Mouse (Mus musculus) erythroid progenitor cell, adult 5-6 weeks (primary cell): ENCODE data around the gene Olfr508. TPM values are rescaled to one million over a fixed set of nuclear protein-coding genes. Genes with fewer than 3 reads are reported as not detected.
"Not testable (repeated sequence)": the region's sequence is repeated elsewhere in the genome, so short reads cannot be mapped to it uniquely, and the experiment has no call there.

Experiments
- ATAC-seq: replicated peaks from 2 replicates; pipeline ENCODE4 v1.8.0; 2016; ENCODE audit warnings: moderate number of reproducible peaks, mild to moderate bottlenecking, moderate TSS enrichment, inconsistent platforms; ENCODE audit not compliant: poor library complexity, low FRiP score, severe bottlenecking
- total RNA-seq, 2 experiments: library from RNA; stranded (forward) in 1 of 2; stranded (reverse) in 1 of 2; fragments of 150-400 nt in 1 of 2; fragments of 186-747, 209-891 nt in 1 of 2; gene quantifications; 2 replicates each; pipeline versions ENCODE4 v1.2.3 to v1.2.4; 2015 to 2017; ENCODE audit warnings: low replicate concordance in 2 of 2

Olfr508 gene
- total RNA-seq (2015; ENCODE audit: low replicate concordance) (not detected in 2 replicates), total RNA-seq (2017; ENCODE audit: low replicate concordance) (not detected in 2 replicates)

DNA sequence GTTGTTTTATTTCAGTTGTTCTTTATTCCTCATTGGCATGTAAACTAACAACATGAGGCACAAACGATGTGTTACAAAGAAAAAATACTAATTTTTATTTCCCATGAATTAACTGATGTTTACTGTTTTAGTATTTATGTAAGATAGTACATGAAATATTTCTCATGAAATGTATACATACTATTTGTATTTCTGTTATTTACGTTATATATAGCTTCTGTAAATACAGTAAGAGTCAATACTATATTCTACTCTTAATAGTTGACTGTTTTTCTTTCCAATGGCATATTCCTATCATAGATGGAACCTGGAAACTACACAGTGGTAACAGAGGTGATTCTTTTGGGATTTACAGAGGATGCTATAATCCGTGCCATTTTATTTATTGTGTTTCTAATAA, at the start of gene Olfr508:
Gene Olfr508 (plus strand): TSS at position 301 of the 400 bp plus-strand sequence.
- ATAC-seq: no peak

DNA sequence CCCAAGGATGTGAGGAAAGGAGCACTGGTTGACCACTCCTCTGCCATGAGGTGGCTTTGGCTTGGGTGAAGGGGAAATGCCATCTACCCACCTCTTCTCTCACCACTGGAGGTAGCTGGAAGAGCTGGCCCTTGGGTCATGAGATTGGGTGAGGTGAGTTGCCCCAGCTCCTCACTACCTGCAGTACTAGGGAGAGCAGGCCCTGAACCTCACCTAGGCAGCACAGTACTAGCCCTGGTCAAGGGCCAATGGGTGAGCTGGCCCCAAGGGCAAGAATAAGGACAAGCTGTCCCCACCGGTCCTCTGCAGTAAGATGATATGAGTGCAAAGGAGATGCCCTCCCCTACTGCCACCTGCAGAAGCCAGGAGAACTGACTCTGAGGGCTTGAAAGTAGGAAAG, 40.0 kb upstream of the Olfr508 start:
- ATAC-seq: no peak

DNA sequence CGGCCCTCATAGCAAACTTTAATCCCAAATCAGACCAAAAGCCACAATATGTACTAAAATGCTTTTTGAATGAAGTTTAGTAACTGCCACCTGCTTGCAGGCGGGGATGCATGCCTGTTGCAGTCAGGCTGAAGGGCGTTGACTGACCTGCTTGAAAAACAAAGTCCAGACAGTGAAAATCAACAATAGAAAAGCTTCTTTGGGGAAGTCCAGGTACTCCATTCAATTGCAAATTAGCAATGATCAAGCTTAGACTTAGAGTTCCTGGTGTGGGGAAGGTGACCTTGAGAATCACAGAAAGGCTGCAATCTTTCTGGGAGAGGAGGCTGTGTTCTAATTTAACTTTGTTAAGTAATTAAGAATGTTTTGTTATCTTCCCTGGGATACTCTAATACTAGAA, 27.9 kb upstream of the Olfr508 start:
- ATAC-seq: not testable (repeated sequence)

DNA sequence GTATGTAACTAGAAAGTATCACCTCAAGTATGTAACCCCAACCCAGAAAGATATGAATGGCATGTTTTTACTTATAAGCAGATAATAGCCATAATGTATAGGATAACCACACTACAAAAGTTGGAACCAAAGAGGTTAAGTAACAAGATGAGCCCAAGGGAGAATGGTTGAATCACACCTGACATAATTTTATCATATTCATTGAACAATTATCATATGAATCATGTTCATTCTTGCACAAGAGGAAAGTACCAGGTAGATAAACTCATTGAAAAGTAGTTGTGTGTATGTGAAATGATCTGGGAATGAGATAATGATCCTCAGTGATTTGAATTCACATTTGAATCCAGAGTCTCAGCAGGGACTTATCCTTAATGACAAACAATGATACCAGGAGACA, 19.3 kb upstream of the Olfr508 start, which contains the start of gene Olfr506:
Gene Olfr506 (plus strand): TSS at position 301 of the 400 bp plus-strand sequence.
- ATAC-seq: no peak

- no peak for ATAC-seq
Observed at GRCm38 (mm10) chr7:108614110-108614509, 15.7 kb upstream of the Olfr508 start.

- not testable (repeated sequence) for ATAC-seq
Observed at GRCm38 (mm10) chr7:108616781-108617180, 13.0 kb upstream of the Olfr508 start.

DNA sequence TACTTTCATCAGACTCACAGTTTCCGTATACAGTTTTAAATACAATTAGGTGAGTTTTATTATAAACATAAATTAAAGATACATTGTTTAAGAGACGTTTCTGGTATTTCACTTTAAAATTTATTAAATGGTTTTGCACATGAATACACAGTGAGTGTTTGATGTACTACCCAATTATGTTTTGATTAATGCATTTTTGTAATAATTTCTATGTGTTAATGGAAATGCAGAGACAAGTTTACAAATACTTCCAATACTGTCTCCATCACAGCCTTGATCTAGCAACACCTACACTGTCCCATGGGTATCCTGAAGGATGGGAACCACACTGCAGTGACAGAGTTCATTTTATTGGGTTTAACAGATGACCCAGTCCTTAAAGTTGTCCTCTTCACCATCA, 8.3 kb upstream of the Olfr508 start, which contains the start of gene Olfr507:
Gene Olfr507 (plus strand): TSS at position 301 of the 400 bp plus-strand sequence.
- no peak for ATAC-seq

DNA sequence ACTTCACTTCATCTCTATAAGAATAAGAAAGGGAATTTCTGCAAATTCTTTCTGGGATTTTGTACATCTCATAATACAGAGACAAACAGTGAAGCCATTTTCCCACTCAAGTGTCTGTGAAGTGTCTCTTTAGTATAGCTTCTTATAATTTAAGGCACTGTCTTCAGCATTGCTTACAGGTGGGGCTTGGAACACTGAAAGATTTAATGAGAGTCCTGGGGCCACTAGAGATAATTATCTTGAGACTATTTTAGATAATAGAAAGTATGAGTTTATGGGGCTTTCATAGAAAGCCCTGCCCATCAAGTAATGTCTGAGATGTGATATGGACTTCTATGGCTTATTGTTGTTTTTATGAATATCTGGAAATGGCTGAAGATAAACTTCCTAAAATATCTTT, 22.0 kb downstream of the Olfr508 start, which contains the start of gene Olfr509:
Gene Olfr509 (minus strand): TSS at position 101 of the 400 bp plus-strand sequence.
- ATAC-seq: no peak

DNA sequence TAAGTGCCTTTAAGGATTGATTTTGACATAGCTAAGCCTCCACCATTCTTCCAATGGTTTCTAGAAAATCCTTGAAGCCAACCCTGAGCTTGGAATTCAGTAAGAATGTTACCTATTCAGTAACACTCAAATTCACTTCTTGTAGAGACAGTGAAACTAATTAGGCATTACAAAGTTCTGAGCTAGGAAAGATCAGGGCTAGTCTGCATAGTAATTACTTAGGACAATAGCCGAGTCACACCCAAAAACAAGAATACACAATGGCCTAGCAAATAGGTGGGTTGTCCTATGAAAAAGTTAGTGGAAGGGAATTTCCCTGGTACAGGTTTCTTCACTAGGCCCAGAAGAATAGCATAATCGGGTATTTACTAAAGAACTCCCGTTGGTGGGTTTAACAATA, 32.6 kb downstream of the Olfr508 start:
- ATAC-seq: no peak

DNA sequence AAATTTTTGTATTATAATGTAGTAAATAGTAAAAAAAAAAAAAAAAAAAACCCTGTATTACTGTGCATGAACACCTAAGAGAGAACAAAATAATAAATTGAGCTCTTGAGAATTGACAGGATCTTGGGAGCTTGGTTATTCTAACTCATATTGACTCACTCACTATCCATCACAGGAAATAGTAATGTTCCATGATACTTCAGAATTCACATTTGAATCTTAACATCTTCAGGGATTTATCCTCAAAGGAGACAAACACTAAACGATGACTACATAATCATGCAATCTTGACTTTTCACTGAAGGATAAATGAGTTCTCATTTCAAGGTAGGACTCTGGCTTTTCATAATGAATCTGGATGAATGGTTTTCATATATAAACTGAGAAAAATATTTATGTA, 36.3 kb downstream of the Olfr508 start, which contains the start of gene Olfr510:
Gene Olfr510 (plus strand): TSS at position 301 of the 400 bp plus-strand sequence.
- ATAC-seq: no peak

DNA sequence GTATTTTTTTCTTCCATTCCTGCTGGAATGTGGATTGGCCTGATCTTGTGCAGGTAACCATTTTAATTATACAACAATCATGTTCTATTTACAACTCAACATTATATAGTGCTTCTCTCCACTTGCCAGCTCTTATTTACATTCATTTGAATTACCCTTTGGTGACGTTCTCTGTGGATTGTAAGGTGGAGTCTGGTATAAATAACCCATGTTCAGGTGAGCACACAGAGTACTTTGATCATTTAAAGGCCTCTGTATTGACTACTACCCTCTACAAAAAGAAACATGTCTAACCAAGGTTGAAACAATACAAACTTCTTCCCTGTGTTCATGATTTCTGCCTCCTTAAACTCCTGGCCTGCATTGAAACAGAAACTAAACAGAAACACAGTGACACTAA, 41.3 kb downstream of the Olfr508 start:
- ATAC-seq: no peak

DNA sequence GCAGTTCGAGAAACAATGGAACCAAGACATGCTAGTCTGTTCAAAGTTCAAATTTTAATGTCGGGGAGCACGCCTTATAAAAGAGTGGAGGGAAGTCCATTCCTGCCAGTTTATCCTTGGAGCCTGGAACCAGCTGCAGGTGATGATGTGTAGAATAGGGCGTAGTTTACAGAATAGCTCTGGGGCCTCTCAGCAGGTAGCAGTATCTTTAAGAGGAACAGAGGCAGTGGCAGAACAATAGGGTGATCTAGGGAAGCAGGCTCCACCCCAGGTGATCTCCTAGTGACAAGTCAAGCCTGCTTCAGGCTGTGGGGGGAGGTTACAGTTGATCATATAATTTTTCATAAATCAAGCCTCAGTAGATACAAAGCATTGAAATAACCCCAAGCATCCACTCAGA, 49.1 kb downstream of the Olfr508 start:
- no peak for ATAC-seq

Other genes with a start within 250 kb of the Olfr508 start
- not detected in 2 replicates for gene Olfr495, start 236.8 kb upstream of the Olfr508 start, total RNA-seq (2015; ENCODE audit: low replicate concordance)
- gene Olfr495, start 236.8 kb upstream of the Olfr508 start, total RNA-seq (2017; ENCODE audit: low replicate concordance): not detected in 2 replicates
- gene Olfr497, start 209.6 kb upstream of the Olfr508 start, total RNA-seq (2015; ENCODE audit: low replicate concordance): not detected in 2 replicates
- gene Olfr497, start 209.6 kb upstream of the Olfr508 start, total RNA-seq (2017; ENCODE audit: low replicate concordance): not detected in 2 replicates
- gene Olfr498, start 164.7 kb upstream of the Olfr508 start, total RNA-seq (2015; ENCODE audit: low replicate concordance): not detected in 2 replicates
- 0.13 TPM in 1 of 2 replicates, not detected in the other for gene Olfr498, start 164.7 kb upstream of the Olfr508 start, total RNA-seq (2017; ENCODE audit: low replicate concordance)
- not detected in 2 replicates for gene Olfr502, start 104.9 kb upstream of the Olfr508 start, total RNA-seq (2015; ENCODE audit: low replicate concordance)
- not detected in 2 replicates for gene Olfr502, start 104.9 kb upstream of the Olfr508 start, total RNA-seq (2017; ENCODE audit: low replicate concordance)
- not detected in 2 replicates for gene Olfr503, start 85.5 kb upstream of the Olfr508 start, total RNA-seq (2015; ENCODE audit: low replicate concordance)
- gene Olfr503, start 85.5 kb upstream of the Olfr508 start, total RNA-seq (2017; ENCODE audit: low replicate concordance): not detected in 2 replicates
- gene Olfr504, start 64.2 kb upstream of the Olfr508 start, total RNA-seq (2015; ENCODE audit: low replicate concordance): not detected in 2 replicates
- not detected in 2 replicates for gene Olfr504, start 64.2 kb upstream of the Olfr508 start, total RNA-seq (2017; ENCODE audit: low replicate concordance)
- gene Olfr506, start 19.2 kb upstream of the Olfr508 start, total RNA-seq (2015; ENCODE audit: low replicate concordance): not detected in 2 replicates
- gene Olfr506, start 19.2 kb upstream of the Olfr508 start, total RNA-seq (2017; ENCODE audit: low replicate concordance): not detected in 2 replicates
- gene Olfr507, start 8.2 kb upstream of the Olfr508 start, total RNA-seq (2015; ENCODE audit: low replicate concordance): not detected in 2 replicates
- not detected in 2 replicates for gene Olfr507, start 8.2 kb upstream of the Olfr508 start, total RNA-seq (2017; ENCODE audit: low replicate concordance)
- gene Olfr509, start 21.9 kb downstream of the Olfr508 start, total RNA-seq (2015; ENCODE audit: low replicate concordance): not detected in 2 replicates
- gene Olfr509, start 21.9 kb downstream of the Olfr508 start, total RNA-seq (2017; ENCODE audit: low replicate concordance): not detected in 2 replicates
- gene Olfr510, start 36.4 kb downstream of the Olfr508 start, total RNA-seq (2015; ENCODE audit: low replicate concordance): not detected in 2 replicates
- not detected in 2 replicates for gene Olfr510, start 36.4 kb downstream of the Olfr508 start, total RNA-seq (2017; ENCODE audit: low replicate concordance)
- not detected in 2 replicates for gene Olfr512, start 83.3 kb downstream of the Olfr508 start, total RNA-seq (2015; ENCODE audit: low replicate concordance)
- not detected in 2 replicates for gene Olfr512, start 83.3 kb downstream of the Olfr508 start, total RNA-seq (2017; ENCODE audit: low replicate concordance)
- not detected in 2 replicates for gene Olfr513, start 121.0 kb downstream of the Olfr508 start, total RNA-seq (2015; ENCODE audit: low replicate concordance)
- gene Olfr513, start 121.0 kb downstream of the Olfr508 start, total RNA-seq (2017; ENCODE audit: low replicate concordance): not detected in 2 replicates
- not detected in 2 replicates for gene Olfr514, start 196.0 kb downstream of the Olfr508 start, total RNA-seq (2015; ENCODE audit: low replicate concordance)
- gene Olfr514, start 196.0 kb downstream of the Olfr508 start, total RNA-seq (2017; ENCODE audit: low replicate concordance): not detected in 2 replicates
- gene Olfr516, start 220.5 kb downstream of the Olfr508 start, total RNA-seq (2015; ENCODE audit: low replicate concordance): not detected in 2 replicates
- not detected in 2 replicates for gene Olfr516, start 220.5 kb downstream of the Olfr508 start, total RNA-seq (2017; ENCODE audit: low replicate concordance)
- gene Olfr517, start 242.4 kb downstream of the Olfr508 start, total RNA-seq (2015; ENCODE audit: low replicate concordance): not detected in 2 replicates
- gene Olfr517, start 242.4 kb downstream of the Olfr508 start, total RNA-seq (2017; ENCODE audit: low replicate concordance): not detected in 2 replicates